Mouse (Mus musculus): ENCODE measurements around the gene St3gal5.
"Not testable (repeated sequence)": the region's sequence is repeated elsewhere in the genome, so short reads cannot be mapped to it uniquely, and the experiment has no call there.

St3gal5 gene

GRCm38 (mm10) chr6:72097181-72097995 is at the start of gene St3gal5:
Gene St3gal5 (plus strand): TSS chr6:72097592.
- peak; percentile 93 to 97 for DNase-seq

DNA sequence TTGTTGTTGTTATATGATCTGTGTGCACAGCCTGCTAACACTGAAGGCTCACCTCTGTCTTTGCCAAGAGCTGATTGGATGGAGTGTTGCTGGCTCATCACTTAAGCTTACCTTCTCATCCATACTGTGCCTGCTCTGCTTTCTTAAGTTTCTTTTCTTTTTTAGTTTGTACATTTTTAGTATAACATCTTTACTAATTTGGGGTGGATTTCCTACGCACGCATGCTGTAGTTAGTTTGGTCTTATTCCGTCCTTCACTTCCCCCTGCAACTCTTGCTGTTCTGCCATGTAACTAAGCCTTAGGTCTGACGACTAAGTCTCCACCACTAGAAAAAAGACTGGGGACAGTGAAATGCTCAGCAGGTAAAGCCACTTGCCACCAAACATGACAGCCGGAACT is 48.7 kb upstream of the St3gal5 start:
- no peak for DNase-seq

GRCm38 (mm10) chr6:72049941-72050340 is 47.5 kb upstream of the St3gal5 start:
- no peak for DNase-seq

DNA sequence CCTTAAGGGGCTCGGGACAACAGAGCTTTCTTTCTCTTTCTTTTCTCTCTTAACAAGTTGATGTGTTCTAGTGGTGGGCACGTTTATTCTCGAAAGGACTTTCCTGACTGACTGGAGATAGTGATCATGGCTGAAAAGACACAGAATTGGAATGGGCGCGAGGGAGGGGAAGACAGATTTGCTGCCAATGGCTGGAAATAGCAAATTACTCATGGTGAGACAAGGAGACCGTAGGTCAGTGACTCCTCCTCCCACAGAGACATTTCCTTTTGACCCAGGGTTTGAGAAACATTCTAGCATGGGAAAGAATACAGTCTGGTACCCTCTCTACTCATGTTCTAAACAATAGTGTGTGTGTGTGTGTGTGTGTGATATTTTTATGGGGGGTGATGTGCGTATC is 46.6 kb upstream of the St3gal5 start:
- no peak for DNase-seq

- DNase-seq = no peak
These were observed 46.1 kb upstream of the St3gal5 start for GRCm38 (mm10) chr6:72051247-72051646.

DNA sequence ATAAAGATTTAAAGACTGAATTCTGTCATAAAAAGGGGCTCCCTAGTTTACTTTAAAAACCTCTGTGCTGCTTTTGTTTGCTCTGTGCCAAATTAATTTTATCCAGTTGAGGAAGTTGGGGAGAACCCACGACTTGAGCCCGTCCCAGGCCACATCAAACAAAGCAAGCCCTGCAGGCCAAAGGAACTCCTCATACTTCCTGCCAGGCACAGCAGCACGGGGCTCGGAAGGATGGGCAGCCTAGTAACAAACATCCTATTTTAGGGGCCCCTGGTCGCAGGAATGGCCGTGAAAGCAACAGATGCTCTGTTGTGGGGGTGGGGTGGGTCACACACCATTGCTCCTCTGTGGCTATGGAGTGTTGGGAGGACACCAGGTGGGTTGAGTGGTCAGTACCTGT is 45.6 kb upstream of the St3gal5 start:
- no peak for DNase-seq

GRCm38 (mm10) chr6:72056548-72056947 is 40.8 kb upstream of the St3gal5 start:
- no peak for DNase-seq

GRCm38 (mm10) chr6:72058398-72058889 is 38.9 kb upstream of the St3gal5 start:
- no peak for DNase-seq

GRCm38 (mm10) chr6:72060677-72061076 is 36.7 kb upstream of the St3gal5 start:
- DNase-seq = not testable (repeated sequence)

- DNase-seq = no peak
These were observed 33.7 kb upstream of the St3gal5 start for GRCm38 (mm10) chr6:72063718-72064117.

DNA sequence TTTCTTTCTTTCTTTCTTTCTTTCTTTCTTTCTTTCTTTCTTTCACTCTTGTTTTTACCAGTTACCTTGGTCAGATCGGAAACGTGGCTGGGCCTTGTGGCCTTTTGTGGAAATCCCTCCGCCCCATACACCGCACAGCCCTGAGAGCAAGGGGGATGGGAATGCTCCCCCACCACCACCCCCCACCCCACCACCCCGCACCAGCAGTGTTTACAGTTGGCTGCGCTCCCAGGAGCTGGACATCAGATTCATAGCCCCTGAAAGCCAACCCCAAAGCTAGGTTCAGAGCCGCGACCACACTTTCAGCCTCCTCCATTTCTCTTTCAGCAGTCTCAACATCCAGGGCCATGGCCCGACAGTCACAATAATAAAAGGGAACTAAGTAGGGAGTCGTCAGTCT is 31.4 kb upstream of the St3gal5 start:
- no peak for DNase-seq

- no peak for DNase-seq
These were observed 29.0 kb upstream of the St3gal5 start for GRCm38 (mm10) chr6:72068436-72068835.

DNA sequence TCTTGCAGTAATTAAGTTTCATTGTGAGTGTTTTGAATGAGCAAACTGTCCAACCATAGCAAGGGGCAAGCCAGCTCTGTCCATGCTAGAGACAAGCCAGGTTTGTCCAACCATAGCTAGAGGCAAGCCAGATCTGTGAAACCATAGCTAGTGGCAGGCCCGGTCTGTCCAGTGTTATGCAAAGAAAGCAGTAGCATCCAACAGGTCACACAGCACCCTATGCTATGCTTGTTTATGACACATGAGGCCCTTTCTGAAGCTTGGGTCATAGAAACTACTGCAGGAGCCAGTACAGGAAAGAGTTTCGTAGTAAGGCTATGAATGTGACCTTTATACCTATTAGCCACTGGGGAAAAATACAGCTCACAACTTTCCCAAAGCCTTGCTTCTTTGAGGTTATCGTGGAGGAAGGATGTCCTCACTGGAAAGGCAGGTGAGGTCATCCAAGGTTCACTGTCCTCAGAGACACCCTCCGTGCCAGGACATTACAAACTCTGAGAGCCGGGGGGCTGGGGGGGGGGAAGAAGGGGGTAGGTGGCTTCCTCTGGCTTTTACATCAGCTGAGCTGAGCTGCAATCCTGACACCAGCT is 26.0 kb upstream of the St3gal5 start:
- DNase-seq = no peak

GRCm38 (mm10) chr6:72073781-72074180 is 23.6 kb upstream of the St3gal5 start:
- no peak for DNase-seq

DNA sequence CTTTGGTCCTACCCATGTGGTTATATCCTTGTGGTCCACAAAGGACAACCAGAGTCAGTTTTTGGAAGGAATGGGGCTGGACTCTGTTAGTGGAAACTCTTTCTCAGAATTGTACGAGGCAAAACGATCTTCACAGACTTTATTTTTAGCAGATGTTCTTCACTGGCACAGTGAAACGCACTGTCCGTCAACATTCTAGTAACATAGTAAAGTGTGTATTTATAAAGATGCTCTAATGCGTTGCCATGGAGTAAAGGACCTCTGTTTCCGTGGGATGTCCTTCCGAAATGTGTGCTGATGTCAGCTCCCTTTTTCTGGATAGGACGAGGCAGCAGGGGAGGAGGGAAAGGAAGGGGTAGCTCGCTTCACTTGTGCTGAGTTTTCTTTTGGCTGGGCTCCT is 20.9 kb upstream of the St3gal5 start:
- no peak for DNase-seq

GRCm38 (mm10) chr6:72078178-72078577 is 19.2 kb upstream of the St3gal5 start:
- DNase-seq = no peak

- no peak for DNase-seq
These were observed 15.9 kb upstream of the St3gal5 start for GRCm38 (mm10) chr6:72081318-72082024.

GRCm38 (mm10) chr6:72087402-72087801 is 10.0 kb upstream of the St3gal5 start:
- DNase-seq = no peak

GRCm38 (mm10) chr6:72089865-72090264 is 7.5 kb upstream of the St3gal5 start:
- DNase-seq = no peak

DNA sequence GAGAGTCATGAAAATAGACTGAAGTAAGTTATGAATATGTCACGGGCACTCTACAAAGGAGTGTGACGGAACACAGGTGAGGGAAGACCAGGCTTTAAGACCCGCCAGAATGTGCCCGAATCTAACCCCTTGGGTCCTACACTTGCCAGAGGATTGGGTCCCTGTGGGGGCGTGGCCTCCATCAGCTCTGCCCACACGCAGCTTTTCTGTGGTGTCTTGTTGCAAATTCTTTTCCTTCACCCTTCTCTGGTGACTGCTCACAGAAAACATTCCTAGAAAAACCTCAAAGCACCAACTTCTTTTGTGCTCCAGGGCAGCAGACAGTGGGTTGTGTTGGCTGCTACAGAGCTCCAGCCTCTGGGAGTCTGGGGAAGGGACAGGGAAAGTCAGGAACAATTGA is 6.4 kb upstream of the St3gal5 start:
- DNase-seq = no peak

- DNase-seq = no peak
These were observed 4.3 kb upstream of the St3gal5 start for GRCm38 (mm10) chr6:72093121-72093520.

GRCm38 (mm10) chr6:72096217-72096616 is 1.2 kb upstream of the St3gal5 start:
- no peak for DNase-seq

- no peak for DNase-seq
These were observed 723 bp upstream of the St3gal5 start for GRCm38 (mm10) chr6:72096669-72097068.
